Mouse (Mus musculus) megakaryocyte progenitor cell, adult 5-6 weeks (primary cell): Measurements from ENCODE around the gene Cdh4. TPM values are rescaled to one million over a fixed set of nuclear protein-coding genes. Genes with fewer than 3 reads are reported as not detected.
A peak's percentile ranks its signal among the peaks of the same experiment; 100 is the strongest.

Experiments used
- ATAC-seq: replicated peaks from 2 replicates; pipeline ENCODE4 v1.8.0; 2016; ENCODE audit warnings: mild to moderate bottlenecking, moderate TSS enrichment, inconsistent platforms; ENCODE audit not compliant: poor library complexity
- total RNA-seq, 2 experiments: library from RNA; stranded (forward) in 1 of 2; stranded (reverse) in 1 of 2; fragments of 157-497, 149-512 nt in 1 of 2; fragments of 200-1000 nt in 1 of 2; gene quantifications; 2 replicates each; pipeline versions ENCODE4 v1.2.3 to v1.2.4; 2015 to 2017

The Cdh4 gene
- total RNA-seq, 2 experiments from 2014 or later = not detected

DNA sequence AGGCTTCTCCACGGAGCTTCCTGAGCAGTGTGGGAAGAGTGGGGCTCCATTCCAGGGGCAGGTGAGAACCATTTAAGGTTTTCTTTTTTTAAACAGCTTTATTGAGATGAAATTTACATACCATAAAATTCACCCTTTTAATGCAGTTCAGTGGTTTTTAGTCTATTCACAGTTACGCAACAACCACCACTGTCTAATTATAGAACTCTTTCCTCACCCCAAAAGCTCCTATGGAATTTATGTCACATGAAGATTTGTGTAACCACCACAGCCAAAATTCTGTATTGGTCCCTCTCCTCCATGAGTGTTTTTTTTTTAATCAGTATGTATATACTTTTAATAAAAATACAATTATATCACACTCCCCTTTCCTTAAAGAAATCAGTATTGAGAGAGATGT is 144.8 kb downstream of the Cdh4 start:
- ATAC-seq = peak; percentile 70

- ATAC-seq = no peak
Measured at GRCm38 (mm10) chr2:179591661-179592060, 149.4 kb downstream of the Cdh4 start.

- ATAC-seq = no peak
Measured at GRCm38 (mm10) chr2:179595013-179595412, 152.8 kb downstream of the Cdh4 start.

- ATAC-seq = no peak
Measured at GRCm38 (mm10) chr2:179598886-179599285, 156.7 kb downstream of the Cdh4 start.

DNA sequence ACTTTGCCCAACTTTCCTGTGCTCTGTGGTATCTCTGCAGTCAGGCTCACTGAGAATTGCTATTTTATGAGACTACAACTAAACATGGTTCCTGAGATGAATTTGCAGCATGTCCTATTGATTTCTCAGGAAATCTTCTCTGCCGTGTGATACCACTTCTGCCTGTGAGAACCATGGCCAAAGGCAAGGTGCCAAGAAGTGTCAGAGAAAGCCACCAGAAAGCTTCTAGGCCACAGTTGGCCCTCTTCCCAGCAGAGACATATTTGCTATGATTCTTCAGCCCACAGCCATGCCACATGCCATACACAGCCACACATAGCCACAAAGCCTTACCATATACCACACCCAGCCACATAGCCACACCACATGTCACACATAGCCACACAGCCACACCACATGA is 157.7 kb downstream of the Cdh4 start:
- no peak for ATAC-seq

- ATAC-seq = no peak
Measured at GRCm38 (mm10) chr2:179600347-179600746, 158.1 kb downstream of the Cdh4 start.

DNA sequence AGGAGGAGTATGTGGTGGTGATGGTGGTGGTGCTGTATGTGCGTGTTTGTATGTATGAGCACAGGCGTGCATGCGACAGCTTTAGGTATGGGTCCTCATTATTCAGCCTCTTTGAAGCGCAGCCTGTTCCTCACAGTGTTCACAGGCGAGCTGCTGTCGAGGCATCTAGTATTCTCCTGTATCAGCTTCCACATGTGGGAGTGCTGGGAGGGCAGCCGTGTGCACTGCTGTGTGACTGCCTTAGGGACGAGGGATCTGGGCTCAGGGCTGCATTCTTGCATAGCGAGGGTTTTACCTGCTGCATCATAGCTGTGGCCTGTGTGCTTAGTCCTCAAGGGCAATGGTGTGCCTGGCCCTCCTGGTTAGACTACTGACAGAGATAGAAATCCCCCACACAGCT is 158.9 kb downstream of the Cdh4 start:
- no peak for ATAC-seq

GRCm38 (mm10) chr2:179604746-179605145 is 162.5 kb downstream of the Cdh4 start:
- no peak for ATAC-seq

GRCm38 (mm10) chr2:179605255-179605654 is 163.0 kb downstream of the Cdh4 start:
- ATAC-seq = no peak

DNA sequence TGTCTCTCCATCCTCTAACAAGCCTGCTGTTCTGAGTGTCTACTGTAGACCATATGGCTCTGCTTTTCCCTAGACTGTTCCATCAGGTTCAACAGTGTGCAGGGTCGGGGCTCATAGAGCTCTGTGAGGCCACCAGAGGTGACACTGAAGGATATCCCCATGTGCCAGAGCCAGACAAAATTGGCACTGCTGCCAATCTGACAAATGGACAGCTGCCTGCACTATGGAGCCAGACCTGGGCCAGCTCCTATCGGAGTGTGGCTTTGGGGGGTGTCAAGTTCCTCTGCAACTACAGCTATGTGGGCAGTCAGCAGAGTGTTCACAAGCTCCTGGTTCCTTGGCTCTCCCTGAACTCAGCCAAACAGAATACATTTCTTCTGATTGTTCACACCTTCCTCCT is 164.1 kb downstream of the Cdh4 start:
- no peak for ATAC-seq

- no peak for ATAC-seq
Measured at GRCm38 (mm10) chr2:179615906-179616305, 173.7 kb downstream of the Cdh4 start.

- no peak for ATAC-seq
Measured at GRCm38 (mm10) chr2:179623643-179624473, 181.6 kb downstream of the Cdh4 start.

GRCm38 (mm10) chr2:179627563-179627962 is 185.3 kb downstream of the Cdh4 start:
- ATAC-seq = no peak

DNA sequence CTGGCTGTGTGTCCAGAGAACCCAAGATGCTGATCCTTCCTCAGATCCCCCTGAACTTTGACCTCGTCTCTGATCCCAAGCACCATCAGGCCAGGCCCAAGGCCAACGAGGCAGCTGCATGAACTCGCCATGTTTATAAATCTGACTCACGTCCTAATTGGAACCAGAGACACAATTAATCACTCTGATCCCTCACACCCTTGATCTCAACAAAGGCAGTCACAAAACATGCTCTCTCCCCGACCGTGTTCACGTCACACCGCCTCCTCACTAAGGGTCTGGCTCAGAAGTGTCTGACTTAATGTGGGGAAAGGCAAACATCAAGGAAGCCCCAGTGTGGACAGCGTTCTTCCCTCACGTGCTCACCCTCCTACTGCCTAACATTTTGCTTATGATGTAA is 188.5 kb downstream of the Cdh4 start:
- no peak for ATAC-seq

- no peak for ATAC-seq
Measured at GRCm38 (mm10) chr2:179640576-179641301, 198.5 kb downstream of the Cdh4 start.

DNA sequence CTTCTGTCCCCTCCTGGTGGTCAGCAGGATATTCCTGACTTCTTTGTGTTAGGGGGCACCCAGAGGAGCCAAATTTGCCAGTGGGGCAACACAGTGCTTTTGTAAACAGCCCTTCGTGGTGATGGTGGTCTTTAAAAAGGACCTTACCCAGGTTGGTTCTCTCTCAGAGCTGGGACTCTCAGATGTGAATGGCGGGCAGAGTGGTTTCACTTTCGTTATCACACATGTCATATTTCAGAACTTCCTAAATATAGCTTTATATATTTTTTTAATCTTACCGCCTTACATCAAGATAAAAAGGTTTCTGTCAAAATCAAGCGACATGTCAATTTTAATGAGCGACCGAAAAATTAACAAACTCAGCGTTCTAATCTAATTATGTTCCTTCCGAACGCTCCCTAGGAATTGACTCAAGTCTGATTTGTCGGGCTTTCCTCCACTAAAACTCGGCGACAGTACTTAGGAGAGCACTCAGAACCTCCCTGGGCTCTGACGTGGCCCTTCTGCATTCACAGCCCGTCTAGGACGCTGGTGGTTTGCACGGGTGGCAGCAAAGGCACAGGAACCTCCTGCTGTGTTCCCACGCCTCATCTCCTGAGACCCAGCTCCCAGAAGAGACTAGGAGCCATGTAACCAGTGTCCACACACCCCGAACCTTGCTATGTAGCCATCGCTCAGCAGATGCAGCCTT is 206.5 kb downstream of the Cdh4 start:
- peak; percentile 50 for ATAC-seq

DNA sequence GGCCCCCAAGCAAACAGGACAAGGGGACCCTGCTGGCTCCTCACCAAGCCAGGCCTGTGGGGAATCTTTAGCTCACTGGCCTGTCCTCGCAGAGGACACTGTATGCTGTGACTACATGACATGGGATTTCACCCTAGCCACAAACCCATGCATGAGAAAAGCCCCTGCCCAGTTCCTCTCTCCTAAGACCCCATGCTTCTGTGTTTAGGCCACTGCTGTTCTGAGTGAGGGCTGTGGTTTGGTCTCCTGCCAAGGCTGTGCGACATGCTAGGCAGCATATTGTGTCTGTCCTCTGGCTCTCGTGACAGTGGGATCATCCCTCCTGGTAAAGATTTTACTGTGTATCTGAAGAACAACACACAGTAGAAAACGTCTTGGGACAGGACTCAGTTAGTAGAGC is 207.1 kb downstream of the Cdh4 start:
- peak; percentile 51 for ATAC-seq

DNA sequence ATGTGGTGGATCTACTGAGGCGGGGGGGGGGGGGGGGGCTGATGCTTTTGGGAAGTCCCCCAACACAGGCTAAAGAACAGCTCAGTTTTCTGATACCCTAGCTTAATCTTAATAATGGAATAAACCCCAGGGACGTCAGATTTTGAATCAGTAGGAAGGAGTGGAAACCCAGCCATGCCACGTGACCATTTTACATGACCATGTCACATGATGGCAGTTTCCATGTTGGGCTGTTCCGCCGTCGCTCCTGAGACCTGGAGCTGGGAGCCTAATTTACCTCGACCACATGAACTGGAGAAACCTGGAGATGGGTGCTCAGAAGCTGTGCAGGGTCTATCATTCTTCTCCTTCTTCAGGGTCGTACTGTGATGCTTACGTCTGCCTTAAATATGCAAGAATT is 207.9 kb downstream of the Cdh4 start:
- ATAC-seq = no peak

GRCm38 (mm10) chr2:179655506-179655905 is 213.3 kb downstream of the Cdh4 start:
- peak; percentile 55 for ATAC-seq

- no peak for ATAC-seq
Measured at GRCm38 (mm10) chr2:179659254-179659653, 217.0 kb downstream of the Cdh4 start.

- ATAC-seq = peak; percentile 84
Measured at GRCm38 (mm10) chr2:179661998-179662714, 219.9 kb downstream of the Cdh4 start.
